Mouse (Mus musculus) midbrain, embryonic 16.5 days (tissue): Measurements from ENCODE around the gene Mum1l1. TPM values are rescaled to one million over a fixed set of nuclear protein-coding genes. Genes with fewer than 3 reads are reported as not detected.

ENCODE experiments used
- ATAC-seq: fragments of 200-750 bp; cut with Nextera tagmentation; 2 replicates; pipeline ENCODE4 v1.8.0; 2017; ENCODE audit warnings: moderate TSS enrichment
- H3K27ac ChIP-seq: fragments of 300-500 bp; sonication (generic); 2 replicates; pipeline ENCODE4 v1.5.1; 2014; ENCODE audit warnings: mild to moderate bottlenecking, low read length, mixed read lengths
- H3K27me3 ChIP-seq: fragments of 300-500 bp; sonication (generic); 2 replicates; pipeline ENCODE4 v1.6.1; 2014; ENCODE audit warnings: low read depth, low read length, mixed read lengths; ENCODE audit not compliant: control insufficient read depth, insufficient read depth
- H3K36me3 ChIP-seq: fragments of 300-500 bp; sonication (generic); 2 replicates; pipeline ENCODE4 v1.6.1; 2014; ENCODE audit warnings: mild to moderate bottlenecking, low read length, moderate library complexity, mixed read lengths; ENCODE audit not compliant: control insufficient read depth, insufficient read depth
- H3K4me1 ChIP-seq: fragments of 300-500 bp; sonication (generic); 2 replicates; pipeline ENCODE4 v1.6.1; 2014; ENCODE audit warnings: mild to moderate bottlenecking, low read length, mixed read lengths; ENCODE audit not compliant: control insufficient read depth, insufficient read depth
- H3K4me2 ChIP-seq: fragments of 300-500 bp; sonication (generic); 2 replicates; pipeline ENCODE4 v1.6.1; 2014; ENCODE audit warnings: mild to moderate bottlenecking, low read length, mixed read lengths
- H3K4me3 ChIP-seq: fragments of 300-500 bp; sonication (generic); 2 replicates; pipeline ENCODE4 v1.5.1; 2014; ENCODE audit warnings: low read depth, mild to moderate bottlenecking, low read length, moderate library complexity, mixed read lengths
- H3K9ac ChIP-seq: fragments of 300-500 bp; sonication (generic); 2 replicates; pipeline ENCODE4 v1.6.1; 2014; ENCODE audit warnings: low read depth, low read length, mixed read lengths
- H3K9me3 ChIP-seq: fragments of 300-500 bp; sonication (generic); replicated peaks from 2 replicates; pipeline ENCODE4 v1.6.1; 2014; ENCODE audit warnings: mild to moderate bottlenecking, low read length, mixed read lengths; ENCODE audit not compliant: control insufficient read depth, poor library complexity, severe bottlenecking
- WGBS: fragments of 180-500 bp; shearing (Covaris S2); extraction: QIAGEN DNeasy Blood & Tissue Kit; methylation state at CpG from one replicate; pipeline ENCODE4 v1.1.7; 2014; 5-methylcytosine and 5-hydroxymethylcytosine counted together
- polyA plus RNA-seq: library from polyadenylated mRNA; unstranded; fragments of >200 nt; fragmentation: Nextera tagmentation; extraction: Ambion mirVana; gene quantifications from 2 replicates; pipeline ENCODE4 v1.2.1, GENCODE M21; 2015

Gene Mum1l1
- polyA plus RNA-seq, 1 experiment from 2014 or later, result 10.4 TPM

DNA sequence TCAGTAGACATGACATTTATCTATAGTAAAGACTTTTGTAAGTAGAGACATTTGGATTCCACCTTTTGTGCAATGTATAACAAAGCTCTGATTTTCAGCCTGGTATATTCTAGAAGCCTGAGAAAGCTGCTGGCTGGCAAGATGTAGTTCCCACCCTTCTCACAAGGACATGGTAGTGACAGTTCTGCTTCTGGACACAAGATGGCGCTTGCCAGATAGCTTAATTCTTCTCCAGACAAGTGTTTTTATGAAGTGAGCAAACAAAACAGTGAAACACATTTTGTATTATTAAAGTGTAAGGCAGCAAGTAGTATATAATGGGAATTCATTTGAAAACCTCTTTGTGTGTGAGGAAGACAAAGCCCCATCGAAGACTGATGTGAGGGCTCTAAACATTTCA lies 9.2 kb downstream of the Mum1l1 start:
- H3K4me1 ChIP-seq, result no peaks in the 10 kb centered on the region
- no peak overlapping the region for H3K9ac ChIP-seq
- no peaks in the 10 kb centered on the region for H3K36me3 ChIP-seq
- no peak overlapping the region for H3K4me2 ChIP-seq
- no peaks in the 10 kb centered on the region for H3K27me3 ChIP-seq
- H3K27ac ChIP-seq, result no peak overlapping the region
- 0 out of 2 replicates have a peak, but pooled peaks have one; percentile 49 for ATAC-seq
- H3K4me3 ChIP-seq, result no peak overlapping the region
- 32% methylated on average over 2 of the region's 2 CpGs for WGBS
- no peaks in the 10 kb centered on the region for H3K9me3 ChIP-seq

DNA sequence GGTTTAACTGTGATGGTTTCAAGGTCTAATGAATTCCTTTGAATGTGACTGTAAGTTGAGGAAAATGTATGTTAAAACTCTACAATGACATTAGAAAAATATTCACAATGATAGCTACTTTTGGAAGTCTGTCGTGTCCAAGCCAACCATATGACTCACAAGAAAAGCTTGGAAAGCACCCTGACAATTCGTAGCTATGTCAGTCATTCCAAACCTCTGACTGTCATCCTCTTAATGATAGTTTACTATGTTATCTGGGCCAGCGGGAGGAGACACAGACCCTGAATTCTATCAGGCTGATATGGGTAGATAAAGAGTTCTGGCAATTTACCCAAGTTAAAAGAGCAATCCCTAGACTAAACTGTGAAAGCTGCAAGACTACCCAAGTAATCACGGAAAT lies 11.0 kb downstream of the Mum1l1 start:
- H3K9ac ChIP-seq, result no peak overlapping the region
- H3K4me3 ChIP-seq, result no peak overlapping the region
- H3K27me3 ChIP-seq, result no peaks in the 10 kb centered on the region
- H3K9me3 ChIP-seq, result no peaks in the 10 kb centered on the region
- H3K4me1 ChIP-seq, result no peaks in the 10 kb centered on the region
- no peak for ATAC-seq
- no peaks in the 10 kb centered on the region for H3K36me3 ChIP-seq
- H3K4me2 ChIP-seq, result no peak overlapping the region
- no peak overlapping the region for H3K27ac ChIP-seq
- WGBS, result 90% methylated on average over 4 of the region's 4 CpGs

DNA sequence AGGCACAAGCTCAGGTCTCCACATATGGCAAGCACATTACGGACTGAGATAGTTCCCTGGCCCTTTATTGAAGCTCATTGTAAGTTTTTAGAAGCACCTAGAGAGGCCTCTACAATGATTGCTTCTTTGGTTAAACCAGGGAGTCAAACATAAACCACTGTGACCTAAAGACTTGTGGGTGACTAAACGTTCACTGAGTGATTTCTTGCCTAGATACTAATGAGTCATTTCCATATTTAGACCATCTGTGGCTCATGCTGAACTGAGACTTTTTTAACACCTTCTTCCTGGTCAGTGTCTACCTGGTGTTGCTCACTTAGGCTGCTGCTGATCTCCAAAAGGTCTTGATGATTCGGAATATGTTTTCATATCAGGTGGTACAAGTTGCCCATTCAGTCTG lies 12.1 kb downstream of the Mum1l1 start:
- Histone ChIP-seq H3K4me1 (no peaks in the 10 kb centered on the region), H3K9ac (no peak overlapping the region), H3K4me3 (no peak overlapping the region), H3K9me3 (no peaks in the 10 kb centered on the region), H3K4me2 (no peak overlapping the region), H3K36me3 (no peaks in the 10 kb centered on the region), H3K27ac (no peak overlapping the region), H3K27me3 (no peaks in the 10 kb centered on the region)
- ATAC-seq, result no peak
- WGBS, result 87% methylated on average over 3 of the region's 3 CpGs

DNA sequence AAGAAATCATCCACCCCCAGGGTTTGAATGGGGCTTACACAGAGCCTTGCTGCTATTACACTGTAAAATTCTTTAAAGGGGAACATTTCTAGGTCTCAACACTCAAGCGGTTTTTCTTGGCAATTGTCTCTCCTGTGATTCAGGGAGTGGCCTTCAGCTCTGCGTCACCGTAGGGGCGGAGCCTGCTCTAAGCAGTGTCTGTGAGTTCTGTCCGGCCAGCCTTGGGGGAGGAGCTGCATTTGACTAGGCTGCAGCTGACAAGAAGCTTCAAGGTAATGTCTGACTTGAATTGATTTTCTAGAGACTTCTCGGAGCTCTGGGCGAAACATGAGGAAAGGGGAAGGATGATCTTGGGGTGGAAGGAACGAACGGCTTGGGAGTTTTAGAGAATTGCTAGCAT lies 21.3 kb downstream of the Mum1l1 start:
- H3K9ac ChIP-seq, result no peak overlapping the region
- H3K36me3 ChIP-seq, result no peaks in the 10 kb centered on the region
- no peaks in the 10 kb centered on the region for H3K4me1 ChIP-seq
- peak overlapping the region; percentile 12 for H3K4me3 ChIP-seq
- no peaks in the 10 kb centered on the region for H3K9me3 ChIP-seq
- H3K27ac ChIP-seq, result no peak overlapping the region
- H3K4me2 ChIP-seq, result peak overlapping the region; percentile 46
- no peaks in the 10 kb centered on the region for H3K27me3 ChIP-seq
- peak; percentile 91; the same call in 1 of the 2 replicates for ATAC-seq
- 39% methylated on average over 9 of the region's 9 CpGs for WGBS

DNA sequence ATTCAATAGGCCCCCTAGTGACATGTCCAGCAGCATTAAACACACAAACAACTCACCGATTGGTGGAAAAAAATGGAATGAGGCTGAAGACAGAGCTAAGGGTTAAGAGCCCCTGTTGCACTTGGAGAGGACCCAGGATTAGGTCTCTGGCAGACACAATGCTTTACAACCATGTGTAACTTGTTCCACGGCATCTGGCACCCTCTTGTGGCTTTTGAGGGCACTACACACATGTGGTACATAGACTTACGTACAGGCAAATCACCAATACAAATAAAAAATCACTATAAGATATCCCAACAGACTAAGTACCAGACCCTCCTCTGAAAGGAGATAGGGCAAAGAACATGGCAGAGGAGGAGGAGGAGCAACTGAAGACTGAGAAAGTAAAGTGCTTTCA lies 37.5 kb downstream of the Mum1l1 start:
- H3K36me3 ChIP-seq, result no peaks in the 10 kb centered on the region
- no peaks in the 10 kb centered on the region for H3K9me3 ChIP-seq
- H3K4me2 ChIP-seq, result no peak overlapping the region
- H3K4me3 ChIP-seq, result no peak overlapping the region
- no peaks in the 10 kb centered on the region for H3K4me1 ChIP-seq
- no peak overlapping the region for H3K27ac ChIP-seq
- no peak overlapping the region for H3K9ac ChIP-seq
- H3K27me3 ChIP-seq, result no peaks in the 10 kb centered on the region
- no peak for ATAC-seq
- WGBS, result 67% methylated on average over 3 of the region's 3 CpGs

DNA sequence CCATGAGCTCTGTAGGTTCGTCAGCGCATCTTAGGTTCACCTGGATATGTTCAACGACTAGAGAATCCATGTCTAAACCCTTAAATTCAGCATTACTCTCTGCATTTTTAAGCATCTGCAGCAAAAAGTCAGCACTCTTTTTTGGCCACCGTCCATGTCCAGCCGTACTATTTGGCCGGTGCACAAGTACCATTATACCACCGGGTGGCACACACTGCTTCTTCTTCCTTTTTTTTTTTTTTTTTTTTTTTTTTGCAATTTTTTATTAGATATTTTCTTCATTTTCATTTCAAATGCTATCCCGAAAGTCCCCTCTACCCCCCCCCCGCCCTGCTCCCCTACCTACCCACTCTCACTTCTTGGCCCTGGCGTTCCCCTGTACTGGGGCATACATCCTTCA lies 47.2 kb downstream of the Mum1l1 start:
- Histone ChIP-seq H3K9me3 (no peaks in the 10 kb centered on the region), H3K4me3 (no peak overlapping the region), H3K27ac (no peak overlapping the region), H3K27me3 (no peaks in the 10 kb centered on the region), H3K9ac (no peak overlapping the region), H3K4me1 (no peaks in the 10 kb centered on the region), H3K4me2 (no peak overlapping the region), H3K36me3 (no peaks in the 10 kb centered on the region)
- no peak for ATAC-seq
- WGBS, result 92% methylated on average over 10 of the region's 10 CpGs

DNA sequence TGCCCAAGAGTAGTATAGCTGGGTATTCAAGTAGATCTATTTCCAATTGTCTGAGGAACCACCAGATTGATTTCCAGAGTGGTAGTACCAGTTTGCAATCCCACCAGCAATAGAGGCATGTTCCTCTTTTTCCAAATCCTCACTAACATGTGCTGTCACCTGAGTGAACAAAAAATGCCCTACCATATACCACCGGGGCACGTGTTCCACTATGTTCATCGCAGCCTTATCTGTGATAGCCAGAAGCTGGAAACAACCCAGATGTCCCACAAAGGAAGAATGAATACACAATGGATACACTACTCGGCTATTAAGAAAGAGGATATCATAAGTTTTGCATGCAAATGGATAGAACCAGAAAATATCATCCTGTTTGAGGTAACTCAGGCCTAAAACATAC lies 72.1 kb downstream of the Mum1l1 start:
- Histone ChIP-seq H3K9me3 (no peaks in the 10 kb centered on the region), H3K27me3 (no peaks in the 10 kb centered on the region), H3K36me3 (no peaks in the 10 kb centered on the region), H3K9ac (no peak overlapping the region), H3K4me2 (no peak overlapping the region), H3K4me1 (no peaks in the 10 kb centered on the region), H3K27ac (no peak overlapping the region), H3K4me3 (no peak overlapping the region)
- WGBS, result 89% methylated on average over 4 of the region's 4 CpGs
- no peak for ATAC-seq

Other genes with a start within 250 kb of the Mum1l1 start
- gene Serpina7, start 124.8 kb upstream of the Mum1l1 start, polyA plus RNA-seq, result not detected in 2 replicates
- gene 4930513O06Rik, start 123.8 kb upstream of the Mum1l1 start, polyA plus RNA-seq, result not detected in 2 replicates
- not detected in 2 replicates for gene 4933428M09Rik, start 30.8 kb upstream of the Mum1l1 start, polyA plus RNA-seq
- gene Trap1a, start 123.6 kb downstream of the Mum1l1 start, polyA plus RNA-seq, result not detected in 2 replicates